ENCODE assay signal across 8 mouse cellular contexts in the genomic region with DNA sequence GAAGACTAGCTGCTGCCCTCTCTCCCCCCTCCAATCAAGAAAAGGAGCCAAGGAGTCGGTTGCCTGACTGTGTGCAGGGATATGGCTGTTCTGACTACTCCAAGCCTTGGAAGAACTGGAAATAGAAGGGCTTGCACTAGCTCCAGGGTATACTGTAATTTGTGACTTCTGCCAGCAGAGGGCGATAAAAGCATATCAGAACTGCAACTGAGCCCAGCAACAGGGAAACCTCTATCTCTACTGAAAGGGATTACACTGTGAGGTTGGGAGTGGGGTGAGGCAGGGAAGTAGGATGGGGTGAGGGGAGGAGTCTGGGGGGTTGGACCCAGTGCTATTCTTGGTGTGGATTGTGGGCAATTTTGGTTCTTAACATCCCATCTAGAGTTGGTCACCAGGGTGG. TPM values are rescaled to one million over a fixed set of nuclear protein-coding genes. Genes with fewer than 3 reads are reported as not detected.
DNase-seq lines count a peak whose midpoint lies in the region; ATAC-seq lines count a peak whose summit lies in the region.

No protein-coding gene starts in this region.

- H3K27me3 ChIP-seq in hindbrain, embryonic 11.5 days (ENCODE audit: control insufficient read depth, insufficient read depth, low read length) = no peaks in the 10 kb centered on the region

- H3K9me3 ChIP-seq in hindbrain, embryonic 11.5 days (ENCODE audit: control insufficient read depth, low read length) = no peaks in the 10 kb centered on the region

- no peaks in the 10 kb centered on the region; the same call in 1 of the 2 replicates for H3K4me1 ChIP-seq in hindbrain, embryonic 11.5 days (replicated peaks; ENCODE audit: control insufficient read depth, insufficient read depth, low read length)

- ATAC-seq in hindbrain, embryonic 11.5 days (ENCODE audit: low FRiP score) = peak; percentile 53; the same call in 1 of the 2 replicates

- no peak overlapping the region for H3K27ac ChIP-seq in hindbrain, embryonic 11.5 days (ENCODE audit: low read depth, low read length)

- H3K9ac ChIP-seq in hindbrain, embryonic 11.5 days (ENCODE audit: low read depth, low read length) = no peak overlapping the region

- DNase-seq in R1 (ENCODE audit: low read depth, low spot score) = peak; percentile 81
- DNase-seq in cerebellum, adult 11-12 months = peak; percentile 63
- peak; percentile 76 for DNase-seq in forelimb bud, embryonic 11.5 days (ENCODE audit: low read depth, low spot score)
- DNase-seq in hindbrain, embryonic 11.5 days (ENCODE audit: low spot score) = peak; percentile 89
- DNase-seq in layer of hippocampus, adult 9-11 months = peak; percentile 87
- DNase-seq in lung, postnatal 14 days = peak; percentile 76
- peak; percentile 77 for DNase-seq in retina, postnatal 7 days (ENCODE audit: low read depth, low spot score)
- DNase-seq in urinary bladder, postnatal 36 days (ENCODE audit: low spot score in 2 of 2) = peak; percentile 33 to 63

- H3K4me3 ChIP-seq in hindbrain, embryonic 11.5 days (ENCODE audit: low read depth, low read length) = no peak overlapping the region

- 11% methylated on average over 2 of the region's 2 CpGs for WGBS in hindbrain, embryonic 11.5 days

- H3K36me3 ChIP-seq in hindbrain, embryonic 11.5 days (ENCODE audit: control insufficient read depth, insufficient read depth, low read length) = no peaks in the 10 kb centered on the region

- no peak overlapping the region for H3K4me2 ChIP-seq in hindbrain, embryonic 11.5 days (replicated peaks; ENCODE audit: low read depth, low read length)

RNA-seq across cellular contexts. Expression of a gene that starts 9.8 kb away (rescaled TPM):
- polyA plus RNA-seq in hindbrain, embryonic 11.5 days (2014; fragmentation: Nextera tagmentation; extraction: Ambion mirVana) = not detected in 2 replicates

RNA-seq across cellular contexts. Expression of a gene that starts 57.6 kb away (rescaled TPM):
- 0.10 TPM in 1 of 2 replicates, not detected in the other for polyA plus RNA-seq in hindbrain, embryonic 11.5 days (2014; fragmentation: Nextera tagmentation; extraction: Ambion mirVana)
